Mouse (Mus musculus): ENCODE data around the gene Ttyh3.

Ttyh3 gene

GRCm38 (mm10) chr5:140607836-140608633 is 40.8 kb downstream of the Ttyh3 start:
- no peak for DNase-seq

GRCm38 (mm10) chr5:140607001-140607835 is 41.6 kb downstream of the Ttyh3 start, which contains the start of gene Lfng:
Gene Lfng (plus strand): TSS chr5:140607320.
- DNase-seq: peak; percentile 90 to 93

- DNase-seq: no peak
Measured at GRCm38 (mm10) chr5:140606386-140606785, 42.4 kb downstream of the Ttyh3 start.

- no peak for DNase-seq
Measured at GRCm38 (mm10) chr5:140605228-140605627, 43.6 kb downstream of the Ttyh3 start.

DNA sequence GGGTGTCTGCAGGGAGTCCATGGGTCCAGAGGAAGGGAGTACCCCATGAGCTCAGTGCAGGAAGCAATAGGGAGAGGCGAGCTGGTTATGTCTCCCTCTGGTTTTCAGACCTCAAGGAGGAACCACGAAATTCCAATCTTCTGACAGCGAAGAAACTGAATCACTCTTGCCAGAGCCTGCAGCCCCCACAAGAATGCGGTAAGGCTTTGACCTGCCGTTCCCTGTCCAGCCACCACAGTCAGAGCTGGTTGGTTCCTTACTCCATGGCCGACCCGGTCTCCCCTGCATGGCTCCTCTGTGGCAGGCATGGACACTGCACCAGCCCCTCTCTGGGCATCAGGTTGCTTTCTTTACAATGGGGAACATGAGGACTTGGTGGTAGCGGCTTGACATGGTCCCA is 44.4 kb downstream of the Ttyh3 start:
- DNase-seq: no peak

- no peak for DNase-seq
Measured at GRCm38 (mm10) chr5:140602540-140602939, 46.3 kb downstream of the Ttyh3 start.

- no peak for DNase-seq
Measured at GRCm38 (mm10) chr5:140601712-140602111, 47.1 kb downstream of the Ttyh3 start.

- DNase-seq: no peak
Measured at GRCm38 (mm10) chr5:140599939-140600338, 48.9 kb downstream of the Ttyh3 start.

DNA sequence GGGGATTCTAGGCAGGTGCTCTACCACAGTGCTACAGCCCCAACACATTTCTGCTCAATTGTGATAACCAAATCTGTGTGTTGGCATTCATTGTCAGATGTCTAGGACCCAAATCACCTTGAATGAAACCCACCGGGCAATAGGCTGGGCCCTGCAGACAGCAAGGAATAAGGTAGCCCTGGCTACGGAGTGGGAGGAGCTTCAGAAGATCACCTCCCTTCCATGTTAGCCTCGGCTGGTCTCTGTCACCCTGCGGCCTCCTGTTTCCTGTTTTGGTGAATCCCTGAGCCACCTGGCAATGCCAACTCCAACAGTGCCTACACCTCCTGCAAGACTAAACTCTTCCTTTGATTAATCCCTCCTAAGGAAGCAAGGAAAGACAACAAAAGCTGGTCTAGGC is 51.0 kb downstream of the Ttyh3 start:
- no peak for DNase-seq

DNA sequence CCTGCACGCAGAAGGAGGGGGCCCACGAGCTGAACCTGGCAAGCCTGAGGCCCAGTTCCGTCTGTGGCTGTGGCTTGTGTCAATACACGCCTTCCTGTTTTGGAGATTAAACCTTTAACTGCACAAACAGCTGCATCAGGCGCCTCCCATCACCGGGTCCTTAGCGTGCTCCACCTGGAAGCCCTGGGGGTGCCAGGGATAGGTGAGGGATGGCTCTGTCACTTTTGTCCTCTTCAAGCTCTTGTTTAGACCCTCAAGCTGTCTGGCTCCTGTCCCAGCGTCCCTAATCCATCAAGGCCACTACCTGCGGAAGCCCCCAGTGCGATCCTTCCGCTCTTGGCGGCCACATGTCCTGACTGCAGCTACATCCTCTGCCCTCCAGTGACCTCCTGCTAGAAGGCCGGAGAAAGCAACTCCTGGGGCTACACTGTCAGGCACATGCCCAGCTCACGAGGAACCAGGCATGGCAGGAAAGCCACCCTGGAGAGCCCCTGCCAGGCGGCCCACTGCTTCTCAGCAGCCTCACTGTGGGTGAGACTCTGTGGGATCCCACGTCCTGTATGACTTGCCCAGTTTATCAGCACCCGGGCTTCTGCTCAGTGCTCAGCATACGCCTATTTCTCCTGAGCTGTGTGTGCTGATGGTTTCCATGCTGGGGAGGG is 51.8 kb downstream of the Ttyh3 start:
- peak; percentile 59 to 79 for DNase-seq

DNA sequence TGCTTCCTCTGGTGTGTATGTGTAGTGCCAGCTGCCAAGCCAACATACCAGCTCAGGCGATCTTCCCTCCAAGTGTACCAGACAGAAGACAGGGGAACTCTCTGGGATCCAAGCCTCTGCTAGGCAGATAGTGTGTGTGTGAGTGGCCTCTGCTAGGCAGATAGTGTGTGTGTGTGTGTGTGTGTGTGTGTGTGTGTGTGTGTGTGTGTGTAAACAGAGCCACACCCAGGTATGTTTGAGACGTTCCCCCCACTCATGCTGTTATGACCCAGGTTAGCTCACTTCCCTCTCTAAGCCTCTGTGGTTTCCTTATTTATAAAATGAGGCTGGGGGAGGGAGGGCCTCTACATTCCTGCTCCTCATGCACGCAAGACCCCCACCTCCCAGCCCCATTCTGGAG is 52.4 kb downstream of the Ttyh3 start:
- no peak for DNase-seq

DNA sequence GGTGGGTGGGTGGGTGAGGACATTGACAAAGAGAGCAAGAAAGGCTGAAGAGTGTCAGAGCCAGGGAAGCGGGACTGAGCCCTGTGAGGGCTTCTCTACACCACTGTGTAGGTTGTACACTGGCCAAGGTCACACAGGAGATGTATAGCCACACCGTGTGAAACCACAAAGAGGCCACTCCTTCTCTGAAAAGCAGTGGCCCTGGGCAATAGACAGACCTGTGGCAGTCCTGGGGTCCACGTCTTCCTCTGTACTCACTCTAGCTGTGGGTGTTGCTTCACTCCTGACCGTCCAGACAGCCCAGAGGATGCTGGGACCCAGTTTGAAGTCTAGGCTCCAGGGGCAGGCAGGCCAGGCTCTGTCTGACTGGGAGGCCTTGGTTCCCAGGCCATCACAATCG is 54.0 kb downstream of the Ttyh3 start:
- no peak for DNase-seq

- no peak for DNase-seq
Measured at GRCm38 (mm10) chr5:140589082-140589774, 59.6 kb downstream of the Ttyh3 start.

- no peak for DNase-seq
Measured at GRCm38 (mm10) chr5:140583732-140584368, 65.0 kb downstream of the Ttyh3 start.

DNA sequence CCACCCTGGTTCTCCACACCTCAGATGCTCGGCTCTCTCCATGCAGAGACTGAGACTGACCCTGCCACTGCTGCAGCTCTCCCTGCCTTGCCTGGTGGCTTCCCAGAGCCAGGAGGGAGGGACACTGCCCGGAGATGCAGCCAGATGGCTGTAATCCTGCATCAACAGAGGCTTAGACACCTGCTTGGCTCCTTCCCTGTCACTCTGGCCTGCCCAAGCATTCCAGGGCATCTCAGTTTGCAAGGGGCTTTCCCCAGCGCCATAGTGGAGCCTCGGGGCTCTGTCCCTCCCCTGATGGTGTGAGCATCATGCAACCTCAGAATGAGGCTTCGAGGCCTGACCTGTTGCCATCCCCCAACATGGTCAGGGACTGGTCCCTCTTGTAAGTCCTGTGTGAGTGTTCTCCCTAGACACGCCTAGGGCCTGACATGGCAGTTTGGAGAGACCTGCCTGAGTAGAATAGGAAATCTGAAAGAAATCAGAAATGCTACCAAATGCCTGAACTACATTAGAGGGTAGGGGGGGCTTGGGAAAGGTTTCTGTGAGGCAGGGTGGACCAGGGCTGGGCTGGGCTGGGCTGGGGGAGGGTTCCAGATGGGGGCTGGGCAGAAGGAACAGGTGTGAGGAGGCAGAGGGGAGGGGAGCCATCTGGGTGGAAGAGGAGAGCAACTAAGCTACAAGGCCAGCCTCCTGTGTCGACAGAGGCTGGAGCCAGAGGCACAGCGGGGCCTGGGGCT is 65.7 kb downstream of the Ttyh3 start:
- DNase-seq: no peak

GRCm38 (mm10) chr5:140581569-140581968 is 67.3 kb downstream of the Ttyh3 start:
- no peak for DNase-seq

- no peak for DNase-seq
Measured at GRCm38 (mm10) chr5:140579771-140580170, 69.1 kb downstream of the Ttyh3 start.

DNA sequence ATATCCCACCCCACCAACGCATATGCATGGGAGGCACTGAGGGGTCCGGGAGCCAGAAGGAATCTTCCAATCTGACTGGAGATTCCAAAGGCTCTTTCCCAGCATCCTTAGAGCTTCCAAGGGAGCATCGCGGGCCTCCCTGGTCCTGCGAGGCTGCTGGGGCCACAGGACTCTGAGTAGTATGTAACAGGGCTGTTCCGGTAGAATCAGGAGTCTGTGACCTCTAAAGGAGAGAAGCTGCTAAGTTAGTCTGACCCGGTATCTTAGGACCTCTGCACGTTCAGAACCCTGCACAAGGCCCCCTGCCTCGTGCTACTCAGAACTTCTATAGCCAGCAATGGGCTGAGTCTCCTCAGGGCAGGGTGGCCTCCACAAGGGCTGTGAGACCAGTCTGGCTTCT is 69.6 kb downstream of the Ttyh3 start:
- DNase-seq: no peak

DNA sequence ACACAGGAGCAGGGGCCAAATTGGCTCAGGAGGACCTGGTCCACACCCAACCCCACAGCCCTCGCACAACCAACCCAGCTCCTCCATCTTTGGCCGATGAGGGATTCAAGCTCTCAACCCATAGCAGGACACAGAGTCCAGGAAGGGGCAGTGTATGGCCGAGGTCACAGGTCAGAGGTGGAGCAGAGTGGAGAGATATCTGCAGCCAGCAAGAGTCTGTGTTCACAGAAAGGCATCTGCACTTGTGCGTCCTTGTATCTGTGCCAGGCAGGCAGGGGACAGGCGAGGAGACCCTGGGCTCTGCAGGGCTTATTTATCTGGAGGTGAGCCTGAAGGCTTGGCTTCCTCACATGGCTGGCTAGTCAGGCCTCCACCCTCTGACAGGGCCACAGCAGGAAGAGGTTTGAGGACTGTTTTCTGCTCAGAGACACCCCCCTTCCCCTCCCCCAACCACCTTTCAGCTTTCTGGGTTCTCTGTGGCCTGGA is 73.4 kb downstream of the Ttyh3 start:
- DNase-seq: peak in 1 of 2 experiments; percentile 30

GRCm38 (mm10) chr5:140572611-140573010 is 76.2 kb downstream of the Ttyh3 start:
- peak; percentile 34 to 46 for DNase-seq

DNA sequence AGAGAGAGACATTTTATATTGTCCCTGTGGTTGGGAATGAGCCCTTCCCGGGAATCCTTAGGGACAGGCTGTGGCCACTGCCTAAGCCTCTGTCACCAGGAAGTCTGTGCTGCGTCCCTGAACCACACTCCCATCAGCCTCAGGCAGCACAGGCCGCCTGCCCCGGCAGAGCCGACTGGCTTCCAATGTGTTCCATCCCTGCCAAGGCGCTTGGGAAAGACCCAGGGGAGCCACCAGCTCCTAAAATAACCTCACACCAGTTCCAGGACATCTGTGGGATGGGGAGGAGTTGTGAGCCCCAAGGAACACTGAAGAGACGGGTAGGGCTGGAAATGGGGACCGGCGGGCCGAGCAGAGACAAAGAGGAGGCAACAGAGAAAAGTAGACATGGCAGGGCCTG is 77.2 kb downstream of the Ttyh3 start:
- peak; percentile 38 to 47 for DNase-seq
